Mouse (Mus musculus) limb, embryonic 13.5 days (tissue): ENCODE measurements at regions not wholly inside any gene's neighbourhood (a gene's known extent, or its start where the extent isn't known, plus 50 kb on each side); places are given as distances from the start of the nearest gene placed in this dataset.

ENCODE experiments used
- ATAC-seq: fragments of 200-750 bp; cut with Nextera tagmentation; 2 replicates; pipeline ENCODE4 v1.8.0; 2017; ENCODE audit warnings: low read depth, moderate number of reproducible peaks, moderate TSS enrichment; ENCODE audit not compliant: low FRiP score
- H3K27ac ChIP-seq: fragments of 300-500 bp; sonication (generic); 2 replicates; pipeline ENCODE4 v1.5.1; 2015; ENCODE audit warnings: inconsistent platforms, mild to moderate bottlenecking, moderate library complexity
- H3K27me3 ChIP-seq: fragments of 300-500 bp; sonication (generic); 2 replicates; pipeline ENCODE4 v1.6.1; 2015; ENCODE audit warnings: mild to moderate bottlenecking, inconsistent platforms
- H3K36me3 ChIP-seq: fragments of 300-500 bp; sonication (generic); 2 replicates; pipeline ENCODE4 v1.6.1; 2015; ENCODE audit warnings: inconsistent platforms, mild to moderate bottlenecking, moderate library complexity
- H3K4me1 ChIP-seq: fragments of 300-500 bp; sonication (generic); 2 replicates; pipeline ENCODE4 v1.6.1; 2015; ENCODE audit warnings: inconsistent platforms
- H3K4me2 ChIP-seq: fragments of 300-500 bp; sonication (generic); replicated peaks from 2 replicates; pipeline ENCODE4 v1.6.1; 2015; ENCODE audit warnings: inconsistent platforms, mild to moderate bottlenecking, moderate library complexity
- H3K4me3 ChIP-seq: fragments of 300-500 bp; sonication (generic); 2 replicates; pipeline ENCODE4 v1.5.1; 2015; ENCODE audit warnings: moderate library complexity, mild to moderate bottlenecking, inconsistent platforms
- H3K9ac ChIP-seq: fragments of 300-500 bp; sonication (generic); 2 replicates; pipeline ENCODE4 v1.6.1; 2015; ENCODE audit warnings: mild to moderate bottlenecking, inconsistent platforms
- H3K9me3 ChIP-seq: fragments of 300-500 bp; sonication (generic); 2 replicates; pipeline ENCODE4 v1.6.1; 2016; ENCODE audit warnings: inconsistent platforms
- WGBS: fragments of 180-500 bp; shearing (Covaris S2); methylation state at CpG from one replicate; pipeline ENCODE4 v1.1.7; 2015; 5-methylcytosine and 5-hydroxymethylcytosine counted together

GRCm38 (mm10) chr8:35971082-35971481 is 205.5 kb downstream of the Gm19410 start:
- H3K36me3 ChIP-seq = no peaks in the 10 kb centered on the region
- no peak overlapping the region for H3K9ac ChIP-seq
- H3K9me3 ChIP-seq = no peaks in the 10 kb centered on the region
- WGBS = 71% methylated on average over 7 of the region's 7 CpGs
- no peak for ATAC-seq
- H3K4me1 ChIP-seq = peaks cover 22% of the 10 kb centered on the region; the same call in 1 of the 2 replicates
- H3K4me2 ChIP-seq = no peak overlapping the region
- no peaks in the 10 kb centered on the region for H3K27me3 ChIP-seq
- no peak overlapping the region for H3K27ac ChIP-seq
- no peak overlapping the region for H3K4me3 ChIP-seq

GRCm38 (mm10) chr8:35974323-35975029 is 208.9 kb downstream of the Gm19410 start:
- Histone ChIP-seq H3K4me2 (no peak overlapping the region), H3K4me3 (no peak overlapping the region), H3K9ac (no peak overlapping the region), H3K27ac (peak overlapping the region; percentile 65; the same call in 1 of the 2 replicates), H3K4me1 (peaks cover 22% of the 10 kb centered on the region; the same call in 1 of the 2 replicates), H3K27me3 (no peaks in the 10 kb centered on the region), H3K9me3 (no peaks in the 10 kb centered on the region), H3K36me3 (no peaks in the 10 kb centered on the region)
- peak; percentile 59 for ATAC-seq
- 53% methylated on average over 10 of the region's 10 CpGs for WGBS

GRCm38 (mm10) chr8:35979638-35980255 is 214.2 kb downstream of the Gm19410 start:
- Histone ChIP-seq H3K36me3 (no peaks in the 10 kb centered on the region), H3K4me1 (peaks cover 5% of the 10 kb centered on the region), H3K4me2 (no peak overlapping the region), H3K4me3 (no peak overlapping the region), H3K9me3 (no peaks in the 10 kb centered on the region), H3K9ac (no peak overlapping the region), H3K27ac (no peak overlapping the region), H3K27me3 (no peaks in the 10 kb centered on the region)
- ATAC-seq = no peak
- WGBS = 79% methylated on average over 9 of the region's 9 CpGs

- Histone ChIP-seq H3K27me3 (no peaks in the 10 kb centered on the region), H3K9me3 (no peaks in the 10 kb centered on the region), H3K4me1 (peaks cover 10% of the 10 kb centered on the region), H3K27ac (no peak overlapping the region), H3K4me3 (no peak overlapping the region), H3K36me3 (no peaks in the 10 kb centered on the region), H3K9ac (no peak overlapping the region), H3K4me2 (no peak overlapping the region)
- WGBS = 70% methylated on average over 2 of the region's 2 CpGs
- no peak for ATAC-seq
Measured at GRCm38 (mm10) chr8:35983083-35983482, 217.5 kb downstream of the Gm19410 start.

DNA sequence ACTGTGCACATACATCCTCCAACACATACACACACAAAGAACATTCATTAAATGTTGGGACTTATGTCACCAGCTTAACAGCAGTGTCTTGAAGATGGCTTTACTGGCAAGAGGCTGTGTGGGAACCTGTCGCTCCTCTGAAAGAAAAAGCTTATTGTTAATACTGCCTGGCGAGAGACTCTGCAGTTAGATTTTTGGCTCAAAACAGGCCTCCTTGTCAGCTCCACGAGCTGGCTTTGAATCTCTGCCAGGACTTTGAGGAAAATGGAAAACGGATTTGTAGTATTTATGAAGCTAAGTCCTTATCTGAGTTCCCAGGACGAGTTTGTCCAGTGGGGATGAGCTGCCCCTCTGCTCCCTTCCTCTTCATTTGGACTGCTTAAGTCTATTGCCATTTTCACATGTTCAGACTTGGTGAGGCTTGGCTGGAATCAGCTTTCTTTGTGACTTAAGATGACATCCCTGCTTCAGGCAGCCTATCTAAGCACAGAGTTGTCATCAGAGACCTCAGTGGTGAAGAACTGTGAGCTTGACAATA is 219.6 kb downstream of the Gm19410 start:
- Histone ChIP-seq H3K36me3 (no peaks in the 10 kb centered on the region), H3K9ac (no peak overlapping the region), H3K27ac (no peak overlapping the region), H3K9me3 (no peaks in the 10 kb centered on the region), H3K4me3 (no peak overlapping the region), H3K4me2 (no peak overlapping the region), H3K4me1 (peaks cover 10% of the 10 kb centered on the region), H3K27me3 (no peaks in the 10 kb centered on the region)
- no peak for ATAC-seq
- 34% methylated on average over 5 of the region's 5 CpGs for WGBS

DNA sequence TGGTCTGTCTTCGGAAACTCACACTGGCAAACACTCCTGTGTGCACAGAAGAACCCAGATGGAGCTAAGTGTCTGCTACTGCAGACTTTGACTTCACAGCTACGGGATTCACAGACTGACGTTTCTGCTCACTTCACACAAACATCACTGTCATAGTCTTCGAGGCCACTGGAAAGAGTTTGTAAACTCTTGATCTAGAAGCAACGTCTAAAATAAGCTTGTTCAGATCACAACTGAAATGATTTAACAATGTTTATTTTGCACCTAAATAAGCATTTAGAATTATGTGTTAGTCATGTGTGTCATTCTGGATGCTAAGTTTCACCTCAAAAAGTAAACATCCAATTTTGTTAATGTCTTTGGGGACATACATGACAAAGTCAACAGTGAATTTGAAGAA is 221.7 kb downstream of the Gm19410 start:
- ATAC-seq = no peak
- no peaks in the 10 kb centered on the region for H3K36me3 ChIP-seq
- no peak overlapping the region for H3K9ac ChIP-seq
- no peak overlapping the region for H3K4me3 ChIP-seq
- WGBS = 74% methylated on average over 5 of the region's 5 CpGs
- H3K9me3 ChIP-seq = no peaks in the 10 kb centered on the region
- H3K4me2 ChIP-seq = no peak overlapping the region
- no peaks in the 10 kb centered on the region for H3K27me3 ChIP-seq
- H3K4me1 ChIP-seq = peaks cover 12% of the 10 kb centered on the region
- H3K27ac ChIP-seq = no peak overlapping the region

DNA sequence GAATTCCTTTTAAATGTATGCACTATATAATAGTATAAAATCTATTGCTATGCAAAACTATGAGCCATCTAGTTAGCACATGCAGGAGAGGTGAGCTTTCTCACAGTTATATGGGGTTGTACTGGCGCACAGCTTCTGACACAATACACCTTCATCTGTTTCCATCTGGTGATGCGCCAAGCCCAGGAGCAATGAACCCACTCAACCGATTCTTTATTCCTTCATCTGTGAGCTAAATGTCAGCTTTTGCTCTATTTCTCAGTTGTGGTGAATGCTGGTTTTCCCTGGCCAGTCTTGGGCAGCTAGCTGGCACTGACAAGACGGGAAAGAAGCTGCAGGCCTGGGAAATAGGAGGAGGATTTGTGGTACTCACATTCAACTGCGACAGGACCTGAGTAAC is 225.4 kb downstream of the Gm19410 start:
- no peak overlapping the region for H3K27ac ChIP-seq
- ATAC-seq = no peak
- H3K9ac ChIP-seq = no peak overlapping the region
- H3K9me3 ChIP-seq = no peaks in the 10 kb centered on the region
- no peaks in the 10 kb centered on the region for H3K27me3 ChIP-seq
- H3K36me3 ChIP-seq = no peaks in the 10 kb centered on the region
- WGBS = 86% methylated on average over 5 of the region's 5 CpGs
- H3K4me3 ChIP-seq = no peak overlapping the region
- no peak overlapping the region for H3K4me2 ChIP-seq
- 0 out of 2 replicates have a peak, but pooled peaks cover 2% of the 10 kb centered on the region for H3K4me1 ChIP-seq

GRCm38 (mm10) chr8:35991936-35992603 is 226.5 kb downstream of the Gm19410 start:
- Histone ChIP-seq H3K27me3 (no peaks in the 10 kb centered on the region), H3K9me3 (no peaks in the 10 kb centered on the region), H3K9ac (no peak overlapping the region), H3K36me3 (no peaks in the 10 kb centered on the region), H3K4me1 (0 out of 2 replicates have a peak, but pooled peaks cover 2% of the 10 kb centered on the region), H3K4me3 (no peak overlapping the region), H3K4me2 (no peak overlapping the region), H3K27ac (no peak overlapping the region)
- whole genome bisulfite sequencing = 89% methylated on average over 9 of the region's 9 CpGs
- no peak for ATAC-seq

DNA sequence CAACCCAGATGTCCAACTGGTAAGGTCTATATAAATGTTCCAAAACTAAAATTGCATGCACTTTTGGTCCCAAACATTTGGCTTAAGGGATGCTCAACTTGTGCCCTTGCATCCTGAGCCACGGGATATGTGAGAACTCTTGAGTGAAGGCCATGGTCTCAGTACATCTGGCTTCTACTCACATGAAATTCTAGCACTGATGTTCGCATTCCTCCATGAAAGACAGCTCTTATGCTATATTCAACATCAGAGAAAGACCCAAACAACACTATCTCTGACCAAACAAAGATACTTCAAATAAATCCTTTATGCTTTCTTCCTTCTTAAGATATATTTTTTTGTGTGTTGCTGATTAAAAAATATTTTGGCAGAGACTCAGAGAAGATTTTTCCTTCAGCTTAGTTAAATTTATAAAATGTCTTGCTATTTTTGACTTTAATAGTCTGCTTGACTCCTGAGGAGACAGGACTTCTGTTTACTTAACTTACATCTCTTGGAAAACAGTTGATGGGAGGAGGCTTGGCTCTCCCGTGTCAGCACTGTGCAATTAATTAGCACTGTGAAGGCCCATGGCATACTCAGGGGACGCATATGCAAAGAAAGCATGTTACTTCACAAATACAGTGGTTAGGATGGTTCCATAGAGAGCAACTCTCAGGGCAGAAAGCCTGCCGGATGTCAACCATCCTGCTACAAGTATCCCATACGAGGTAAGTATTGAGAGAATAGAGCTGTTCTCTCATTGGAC is 230.9 kb downstream of the Gm19410 start:
- no peak overlapping the region for H3K9ac ChIP-seq
- no peaks in the 10 kb centered on the region for H3K27me3 ChIP-seq
- no peak overlapping the region for H3K4me2 ChIP-seq
- H3K4me3 ChIP-seq = no peak overlapping the region
- H3K4me1 ChIP-seq = 0 out of 2 replicates have a peak, but pooled peaks cover 2% of the 10 kb centered on the region
- no peak for ATAC-seq
- 71% methylated on average over 6 of the region's 6 CpGs for WGBS
- no peak overlapping the region for H3K27ac ChIP-seq
- H3K36me3 ChIP-seq = no peaks in the 10 kb centered on the region
- H3K9me3 ChIP-seq = no peaks in the 10 kb centered on the region

DNA sequence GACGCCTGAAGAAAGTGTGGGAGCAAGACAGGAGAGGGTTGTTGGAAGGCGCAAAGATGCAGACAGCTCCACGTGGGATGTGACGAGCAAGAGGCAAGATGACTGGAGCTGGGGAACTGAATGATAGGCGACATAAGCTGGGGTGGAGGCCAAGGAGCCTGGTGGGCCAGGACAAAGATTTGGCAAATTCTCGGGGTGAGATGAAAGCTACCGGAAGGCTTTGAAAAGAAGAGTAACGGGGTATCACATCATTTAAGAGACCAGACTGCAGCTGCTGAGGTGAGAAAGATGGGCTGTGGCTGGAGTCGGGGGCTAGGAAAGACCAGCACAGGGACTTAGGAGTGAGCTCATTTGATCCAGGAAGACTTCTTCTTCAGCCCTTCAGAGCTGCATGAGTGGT is 234.0 kb downstream of the Gm19410 start:
- WGBS = 64% methylated on average over 9 of the region's 9 CpGs
- no peak overlapping the region for H3K9ac ChIP-seq
- no peak overlapping the region for H3K4me3 ChIP-seq
- no peaks in the 10 kb centered on the region for H3K36me3 ChIP-seq
- H3K27me3 ChIP-seq = no peaks in the 10 kb centered on the region
- H3K4me1 ChIP-seq = no peaks in the 10 kb centered on the region
- H3K27ac ChIP-seq = no peak overlapping the region
- no peak for ATAC-seq
- no peaks in the 10 kb centered on the region for H3K9me3 ChIP-seq
- H3K4me2 ChIP-seq = no peak overlapping the region

DNA sequence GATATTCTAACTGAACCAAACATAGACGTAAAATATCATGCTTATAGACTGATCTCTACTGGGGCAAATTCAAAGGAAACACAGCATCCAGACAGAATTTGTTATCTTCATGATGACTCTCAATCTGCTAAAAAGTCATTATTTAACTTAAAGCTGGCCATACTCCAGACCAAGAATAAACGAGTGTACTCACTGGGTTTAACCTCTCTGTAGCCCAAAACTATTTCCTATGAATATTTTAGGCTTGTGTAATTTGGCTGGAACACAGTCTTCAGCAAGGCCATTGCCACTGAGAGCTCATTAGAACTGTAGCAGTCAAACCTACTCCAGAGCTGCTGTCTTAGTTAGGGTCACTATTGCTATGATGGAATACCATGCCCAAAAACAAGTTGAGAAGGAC is 238.8 kb downstream of the Gm19410 start:
- no peaks in the 10 kb centered on the region for H3K27me3 ChIP-seq
- ATAC-seq = no peak
- H3K4me2 ChIP-seq = no peak overlapping the region
- no peak overlapping the region for H3K9ac ChIP-seq
- H3K4me1 ChIP-seq = no peaks in the 10 kb centered on the region
- H3K36me3 ChIP-seq = no peaks in the 10 kb centered on the region
- H3K4me3 ChIP-seq = no peak overlapping the region
- peaks cover 6% of the 10 kb centered on the region for H3K9me3 ChIP-seq
- 79% methylated on average over 2 of the region's 2 CpGs for WGBS
- H3K27ac ChIP-seq = no peak overlapping the region

DNA sequence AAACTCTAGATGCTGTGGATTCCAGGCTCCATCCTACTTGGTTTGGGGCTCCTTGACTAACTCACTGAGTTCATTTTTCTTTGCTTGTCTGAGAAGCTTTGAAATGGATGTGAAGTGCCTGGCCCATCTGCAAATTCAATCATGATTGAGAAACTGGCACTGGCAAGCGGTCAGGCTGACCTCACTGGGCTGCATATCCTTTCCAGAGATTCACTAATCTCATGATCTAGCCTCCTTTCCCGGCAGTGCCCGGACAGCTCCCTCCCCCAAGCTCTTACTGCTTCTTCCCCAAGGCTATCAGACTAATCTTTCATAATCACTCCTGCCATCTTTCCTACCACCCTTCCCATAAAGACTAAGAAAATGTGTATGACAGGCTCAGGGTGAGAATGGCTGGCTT is 239.9 kb downstream of the Gm19410 start:
- no peak overlapping the region for H3K27ac ChIP-seq
- no peak for ATAC-seq
- peaks cover 6% of the 10 kb centered on the region for H3K9me3 ChIP-seq
- H3K36me3 ChIP-seq = no peaks in the 10 kb centered on the region
- no peaks in the 10 kb centered on the region for H3K27me3 ChIP-seq
- H3K4me1 ChIP-seq = no peaks in the 10 kb centered on the region
- H3K4me2 ChIP-seq = no peak overlapping the region
- 57% methylated on average over 3 of the region's 3 CpGs for WGBS
- H3K4me3 ChIP-seq = no peak overlapping the region
- no peak overlapping the region for H3K9ac ChIP-seq
